Mouse (Mus musculus) forebrain, postnatal 0 days (tissue): Measurements from ENCODE around the gene Tas2r144. TPM values are rescaled to one million over a fixed set of nuclear protein-coding genes. Genes with fewer than 3 reads are reported as not detected.

Source experiments
- ATAC-seq: fragments of 200-750 bp; cut with Nextera tagmentation; 2 replicates; pipeline ENCODE4 v1.8.0; 2017; ENCODE audit warnings: mild to moderate bottlenecking, moderate library complexity
- DNase-seq: peaks from one replicate; pipeline ENCODE4 v3.0.0-alpha.2; 2015
- H3K27ac ChIP-seq: fragments of 300-500 bp; sonication (generic); 2 replicates; pipeline ENCODE4 v1.5.1; 2014; ENCODE audit warnings: low read depth, mild to moderate bottlenecking, antibody characterized with exemption, low read length, moderate library complexity, mixed read lengths
- H3K27me3 ChIP-seq: fragments of 300-500 bp; sonication (generic); 2 replicates; pipeline ENCODE4 v1.6.1; 2014; ENCODE audit warnings: mild to moderate bottlenecking, low read length, mixed read lengths; ENCODE audit not compliant: insufficient read depth
- H3K36me3 ChIP-seq: fragments of 300-500 bp; sonication (generic); 2 replicates; pipeline ENCODE4 v1.6.1; 2014; ENCODE audit warnings: mild to moderate bottlenecking, moderate library complexity; ENCODE audit not compliant: insufficient read depth
- H3K4me1 ChIP-seq: fragments of 300-500 bp; sonication (generic); 2 replicates; pipeline ENCODE4 v1.6.1; 2014; ENCODE audit warnings: antibody characterized with exemption; ENCODE audit not compliant: insufficient read depth
- H3K4me2 ChIP-seq: fragments of 300-500 bp; sonication (generic); 2 replicates; pipeline ENCODE4 v1.6.1; 2014; ENCODE audit warnings: low read depth, mild to moderate bottlenecking, moderate library complexity
- H3K4me3 ChIP-seq: fragments of 300-500 bp; sonication (generic); 2 replicates; pipeline ENCODE4 v1.5.1; 2014; ENCODE audit warnings: low read depth, low read length, mixed read lengths
- H3K9ac ChIP-seq: fragments of 300-500 bp; sonication (generic); 2 replicates; pipeline ENCODE4 v1.6.1; 2014; ENCODE audit warnings: mild to moderate bottlenecking
- H3K9me3 ChIP-seq: fragments of 300-500 bp; sonication (generic); 2 replicates; pipeline ENCODE4 v1.6.1; 2016; ENCODE audit warnings: low read length
- CTCF ChIP-seq: sonication (generic); IDR thresholded peaks from 2 replicates; pipeline ENCODE4 v1.5.1; 2016; ENCODE audit warnings: antibody characterized with exemption, control low read depth, low read depth
- WGBS: fragments of 180-500 bp; shearing (Covaris S2); extraction: QIAGEN DNeasy Blood & Tissue Kit; methylation state at CpG from one replicate; pipeline ENCODE4 v1.1.7; 2014; 5-methylcytosine and 5-hydroxymethylcytosine counted together
- polyA plus RNA-seq: library from polyadenylated mRNA; unstranded; fragments of >200 nt; fragmentation: Nextera tagmentation; extraction: Ambion mirVana; gene quantifications from 2 replicates; pipeline ENCODE4 v1.2.1, GENCODE M21; 2015
- total RNA-seq: library from RNA; depleted of rRNA; stranded (reverse); fragments of >200 nt; gene quantifications from 2 replicates; pipeline ENCODE4 v1.2.3, GENCODE M21; 2014

Tas2r144 gene
- total and polyA plus RNA-seq, 2 experiments from 2014 or later = not detected

DNA sequence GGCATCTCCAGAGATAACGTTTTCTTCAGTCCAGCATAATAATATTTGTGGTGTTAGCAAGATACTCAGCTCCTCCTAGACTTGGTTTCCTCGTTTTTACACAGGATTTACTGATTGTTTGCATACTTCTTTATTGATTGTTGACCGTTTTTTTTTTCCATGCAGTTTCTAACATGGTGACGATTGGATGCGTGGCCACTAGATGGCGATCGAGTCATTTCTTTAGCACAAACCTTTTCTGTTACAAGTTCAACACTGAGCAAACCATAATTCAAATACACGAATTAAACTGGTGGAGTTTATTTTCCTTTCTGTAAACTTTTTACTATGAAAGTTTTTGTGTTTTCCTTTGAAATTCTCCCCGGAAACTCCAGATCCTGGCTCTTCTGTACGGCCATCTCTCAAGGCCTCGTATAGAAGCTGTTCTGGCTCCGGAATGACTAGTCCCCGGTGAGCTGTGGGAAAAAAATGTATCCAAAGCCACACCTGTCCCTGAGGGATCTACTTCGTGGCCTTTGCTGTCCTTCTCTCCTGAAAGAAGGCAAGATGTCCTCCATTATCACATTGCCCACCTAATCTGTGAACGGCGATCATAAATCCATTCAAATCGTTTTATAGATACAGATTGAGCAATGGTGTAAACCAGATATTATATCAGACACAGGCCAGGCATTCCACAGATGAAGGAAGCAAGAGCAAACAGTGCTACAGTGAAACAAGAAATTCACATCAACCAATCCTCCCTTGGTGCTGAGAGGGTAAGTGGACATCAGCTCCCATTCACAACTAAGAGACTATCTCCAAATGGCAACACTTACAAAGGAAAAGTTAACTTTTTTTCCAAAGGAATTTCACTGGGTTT lies 12.3 kb downstream of the Tas2r144 start:
- no peak overlapping the region for H3K9ac ChIP-seq
- H3K4me3 ChIP-seq = no peak overlapping the region
- DNase-seq = peak; percentile 87
- H3K36me3 ChIP-seq = no peaks in the 10 kb centered on the region
- H3K4me1 ChIP-seq = no peaks in the 10 kb centered on the region
- H3K27ac ChIP-seq = no peak overlapping the region
- 34% methylated on average over 17 of the region's 17 CpGs for WGBS
- peak; percentile 85 for TF ChIP-seq CTCF
- no peak for ATAC-seq
- no peaks in the 10 kb centered on the region for H3K9me3 ChIP-seq
- no peaks in the 10 kb centered on the region for H3K27me3 ChIP-seq
- no peak overlapping the region for H3K4me2 ChIP-seq

DNA sequence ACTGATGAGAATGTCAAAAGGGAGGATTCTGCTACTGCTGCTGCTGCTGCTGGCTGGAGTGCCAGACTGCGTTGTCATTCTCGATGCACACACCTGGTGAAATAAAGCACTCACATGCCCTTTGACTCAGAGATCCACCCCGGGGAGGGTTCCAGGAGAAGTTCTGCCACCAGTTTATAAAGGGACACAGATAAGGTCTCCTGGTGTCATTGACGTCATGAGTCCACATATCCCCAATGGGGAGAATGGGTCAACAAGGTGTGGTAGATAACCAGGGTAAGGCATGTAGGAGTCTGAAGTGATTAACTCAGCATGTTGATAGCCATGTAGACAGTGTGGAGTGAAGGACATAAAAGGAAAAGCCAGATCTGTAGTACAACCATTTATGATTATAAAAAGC lies 14.5 kb downstream of the Tas2r144 start:
- H3K9ac ChIP-seq = no peak overlapping the region
- H3K4me1 ChIP-seq = no peaks in the 10 kb centered on the region
- H3K27me3 ChIP-seq = no peaks in the 10 kb centered on the region
- no peak overlapping the region for H3K4me3 ChIP-seq
- H3K9me3 ChIP-seq = no peaks in the 10 kb centered on the region
- no peak overlapping the region for H3K4me2 ChIP-seq
- H3K36me3 ChIP-seq = no peaks in the 10 kb centered on the region
- no peak for TF ChIP-seq CTCF
- H3K27ac ChIP-seq = no peak overlapping the region
- ATAC-seq = no peak
- DNase-seq = no peak
- WGBS = 79% methylated on average over 4 of the region's 4 CpGs

DNA sequence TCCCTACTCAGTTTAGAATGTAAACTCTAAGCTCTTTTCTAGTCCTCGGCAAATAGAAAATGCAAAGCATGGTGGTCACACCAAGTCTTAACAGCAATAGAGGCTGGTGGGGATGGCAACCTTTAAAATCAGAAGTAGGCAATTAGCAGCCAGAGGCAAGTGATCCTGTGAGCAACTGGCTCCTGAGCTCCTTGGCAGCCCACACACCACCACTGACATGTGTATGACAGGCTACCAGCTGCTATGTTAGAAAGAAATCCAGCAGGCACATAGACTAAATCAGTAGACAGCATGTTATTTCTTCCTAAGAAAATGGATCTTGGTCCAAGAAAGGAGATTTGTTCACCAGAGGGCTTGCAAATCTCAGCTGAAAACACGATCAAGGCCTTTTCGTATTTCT lies 16.1 kb downstream of the Tas2r144 start:
- ATAC-seq (peak; percentile 96), DNase-seq (peak; percentile 67)
- no peaks in the 10 kb centered on the region for H3K27me3 ChIP-seq
- H3K36me3 ChIP-seq = no peaks in the 10 kb centered on the region
- H3K4me1 ChIP-seq = no peaks in the 10 kb centered on the region
- no peak overlapping the region for H3K4me3 ChIP-seq
- peak overlapping the region; percentile 55; the same call in 1 of the 2 replicates for H3K27ac ChIP-seq
- H3K9ac ChIP-seq = no peak overlapping the region
- no peaks in the 10 kb centered on the region for H3K9me3 ChIP-seq
- no peak for TF ChIP-seq CTCF
- whole genome bisulfite sequencing = 56% methylated on average over 3 of the region's 3 CpGs
- no peak overlapping the region for H3K4me2 ChIP-seq

DNA sequence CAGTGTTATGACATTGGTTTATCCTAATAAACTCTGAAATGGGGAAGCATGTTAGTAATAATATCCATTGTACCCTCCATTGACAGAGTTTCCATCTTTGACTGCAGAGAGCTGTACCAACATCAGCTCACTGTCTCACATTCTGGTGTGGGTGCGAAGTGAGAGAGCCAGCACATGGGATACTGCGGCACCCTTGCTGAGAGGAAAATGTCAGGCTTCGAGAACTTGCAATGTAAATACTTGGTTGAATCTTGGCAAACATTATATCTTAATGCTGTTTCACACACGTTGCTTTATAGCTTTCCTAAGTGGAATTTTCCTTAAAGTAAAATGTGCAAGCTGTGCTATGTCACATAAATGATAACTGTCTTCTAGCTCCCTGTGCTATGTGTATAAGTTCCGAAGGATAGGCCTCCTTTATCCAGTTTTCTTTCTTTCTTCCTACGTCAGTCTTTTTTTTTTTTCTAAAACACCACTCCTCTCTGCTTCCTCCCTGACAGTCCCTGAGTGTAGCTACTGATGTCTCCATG lies 22.2 kb downstream of the Tas2r144 start:
- 61% methylated on average over 6 of the region's 6 CpGs for WGBS
- TF ChIP-seq CTCF = no peak
- Histone ChIP-seq H3K36me3 (no peaks in the 10 kb centered on the region), H3K27ac (no peak overlapping the region), H3K4me3 (no peak overlapping the region), H3K9me3 (no peaks in the 10 kb centered on the region), H3K27me3 (no peaks in the 10 kb centered on the region), H3K4me1 (no peaks in the 10 kb centered on the region), H3K4me2 (no peak overlapping the region), H3K9ac (no peak overlapping the region)
- peak; percentile 89 for ATAC-seq
- peak; percentile 36 for DNase-seq

DNA sequence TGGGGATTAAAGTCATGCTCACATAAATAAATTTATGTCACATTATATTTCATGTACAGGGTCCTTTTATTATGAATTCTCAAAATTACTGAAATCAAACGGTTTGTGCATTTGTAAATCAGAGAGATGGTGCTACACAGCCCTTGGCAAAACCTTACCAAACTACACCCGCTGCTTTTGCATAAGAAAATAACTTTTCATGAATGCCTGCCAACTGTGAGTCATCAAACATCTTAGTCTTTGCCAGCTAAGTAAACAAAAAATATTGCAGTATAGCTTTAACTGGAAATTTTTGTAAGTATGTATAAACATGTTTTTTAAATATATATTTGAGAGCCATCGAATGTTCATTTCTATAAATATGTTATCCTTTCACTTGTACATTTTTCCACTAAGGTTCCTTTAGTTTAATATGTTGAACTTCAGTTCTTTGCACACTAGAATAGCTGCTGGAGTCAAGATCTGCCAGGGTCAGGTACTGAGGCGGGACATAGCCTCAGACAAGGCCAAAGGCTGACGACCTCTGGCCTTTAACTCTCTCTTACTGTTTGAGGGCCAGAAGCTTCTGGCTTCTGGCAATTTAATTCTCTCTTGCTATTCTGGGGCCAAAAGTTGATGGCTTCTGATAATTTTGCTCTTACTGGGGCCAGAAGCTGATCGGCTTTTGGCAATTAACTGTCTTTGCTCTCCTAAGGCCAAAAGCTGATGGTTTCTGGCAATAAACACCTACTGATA lies 26.4 kb downstream of the Tas2r144 start:
- no peak overlapping the region for H3K4me3 ChIP-seq
- DNase-seq = peak; percentile 65
- H3K4me1 ChIP-seq = no peaks in the 10 kb centered on the region

DNA sequence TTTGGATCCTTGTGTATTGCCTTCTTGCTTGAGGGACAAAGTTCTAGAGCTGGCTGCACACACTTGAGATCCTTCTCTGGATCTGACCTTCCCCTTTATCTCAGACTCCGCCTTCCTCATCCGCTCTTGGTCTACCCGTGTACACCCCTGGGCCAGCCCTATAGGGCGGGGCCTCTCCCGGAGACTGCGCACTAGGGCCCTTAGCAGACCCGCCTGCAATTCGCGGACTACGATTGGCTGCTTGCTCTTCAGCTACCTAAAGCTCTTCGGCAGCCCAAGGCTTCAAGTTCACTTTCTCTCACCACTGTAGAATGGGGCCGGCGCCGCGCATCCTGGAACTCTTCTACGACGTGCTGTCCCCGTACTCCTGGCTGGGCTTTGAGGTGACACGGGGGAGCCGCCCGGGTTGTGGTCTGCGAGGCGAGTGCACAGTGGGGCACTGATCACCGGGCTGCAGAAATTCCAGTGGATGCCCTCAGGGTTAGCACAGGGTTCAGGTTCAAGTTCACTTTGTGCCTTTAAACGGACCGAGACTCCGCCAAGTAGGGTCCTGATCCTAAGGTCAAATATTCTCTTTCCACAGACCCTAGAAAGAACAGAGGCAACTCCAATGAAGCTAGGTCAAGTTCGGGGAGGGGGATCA lies 30.7 kb downstream of the Tas2r144 start, which contains the start of gene Gstk1:
TSS of gene Gstk1 (plus strand) at position 225 of the 643 bp plus-strand sequence.
- H3K4me2 ChIP-seq = peak within 1 kb of the TSS; percentile 73
- TF ChIP-seq CTCF = no peak
- peak; percentile 83 for DNase-seq
- H3K36me3 ChIP-seq = no peaks in the 10 kb centered on the region
- H3K4me3 ChIP-seq = peak within 1 kb of the TSS; percentile 42
- peak within 1 kb of the TSS; percentile 41; the same call in 1 of the 2 replicates for H3K9ac ChIP-seq
- no peaks in the 10 kb centered on the region for H3K27me3 ChIP-seq
- 3% methylated on average over 28 of the region's 28 CpGs for WGBS
- H3K27ac ChIP-seq = no peak within 1 kb of the TSS
- H3K9me3 ChIP-seq = no peaks in the 10 kb centered on the region
- peak; percentile 98 for ATAC-seq
- no peaks in the 10 kb centered on the region for H3K4me1 ChIP-seq

More for the DNA sequence above, 26.4 kb downstream of the Tas2r144 start:
- no peak for TF ChIP-seq CTCF
- Histone ChIP-seq H3K27ac (no peak overlapping the region), H3K9ac (no peak overlapping the region), H3K9me3 (no peaks in the 10 kb centered on the region), H3K36me3 (no peaks in the 10 kb centered on the region), H3K27me3 (no peaks in the 10 kb centered on the region), H3K4me2 (no peak overlapping the region)
- no peak for ATAC-seq
- WGBS = 66% methylated on average over 6 of the region's 6 CpGs
